Mouse (Mus musculus) forebrain, embryonic 11.5 days (tissue): ENCODE measurements around the gene Timmdc1. TPM values are rescaled to one million over a fixed set of nuclear protein-coding genes. Genes with fewer than 3 reads are reported as not detected.

Source experiments
- ATAC-seq: fragments of 200-750 bp; cut with Nextera tagmentation; replicated peaks from 2 replicates; pipeline ENCODE4 v1.8.0; 2017; ENCODE audit warnings: moderate TSS enrichment; ENCODE audit not compliant: low FRiP score
- DNase-seq: peaks from one replicate; pipeline ENCODE4 v3.0.0-alpha.2; 2017; ENCODE audit warnings: low spot score
- H3K27ac ChIP-seq: fragments of 300-500 bp; sonication (generic); 2 replicates; pipeline ENCODE4 v1.5.1; 2014; ENCODE audit warnings: low read depth, low read length
- H3K27me3 ChIP-seq: fragments of 300-500 bp; sonication (generic); 2 replicates; pipeline ENCODE4 v1.6.1; 2014; ENCODE audit warnings: mild to moderate bottlenecking, low read length, mixed read lengths; ENCODE audit not compliant: control insufficient read depth, insufficient read depth
- H3K36me3 ChIP-seq: fragments of 300-500 bp; sonication (generic); 2 replicates; pipeline ENCODE4 v1.6.1; 2014; ENCODE audit warnings: mild to moderate bottlenecking, low read length, moderate library complexity, mixed read lengths; ENCODE audit not compliant: control insufficient read depth, insufficient read depth
- H3K4me1 ChIP-seq: fragments of 300-500 bp; sonication (generic); replicated peaks from 2 replicates; pipeline ENCODE4 v1.6.1; 2014; ENCODE audit warnings: low read length, mixed read lengths; ENCODE audit not compliant: control insufficient read depth, insufficient read depth
- H3K4me2 ChIP-seq: fragments of 300-500 bp; sonication (generic); 2 replicates; pipeline ENCODE4 v1.6.1; 2014; ENCODE audit warnings: low read depth, mild to moderate bottlenecking, low read length, moderate library complexity, mixed read lengths; ENCODE audit not compliant: severe bottlenecking
- H3K4me3 ChIP-seq: fragments of 300-500 bp; sonication (generic); 2 replicates; pipeline ENCODE4 v1.5.1; 2014; ENCODE audit warnings: low read depth, low read length
- H3K9ac ChIP-seq: fragments of 300-500 bp; sonication (generic); 2 replicates; pipeline ENCODE4 v1.6.1; 2014; ENCODE audit warnings: low read length
- H3K9me3 ChIP-seq: fragments of 300-500 bp; sonication (generic); 2 replicates; pipeline ENCODE4 v1.6.1; 2016; ENCODE audit warnings: low read length, mixed read lengths; ENCODE audit not compliant: control insufficient read depth
- WGBS: fragments of 180-500 bp; shearing (Covaris S2); extraction: QIAGEN DNeasy Blood & Tissue Kit; methylation state at CpG from one replicate; pipeline ENCODE4 v1.1.7; 2014; 5-methylcytosine and 5-hydroxymethylcytosine counted together
- polyA plus RNA-seq: library from polyadenylated mRNA; unstranded; fragments of >200 nt; fragmentation: Nextera tagmentation; extraction: Ambion mirVana; gene quantifications from 2 replicates; pipeline ENCODE4 v1.2.1, GENCODE M21; 2014

Gene Timmdc1
- polyA plus RNA-seq, 1 experiment from 2014 or later = 31.3 TPM

- ATAC-seq (no peak), DNase-seq (peak; percentile 32)
- Histone ChIP-seq H3K4me3 (no peak overlapping the region), H3K9me3 (no peaks in the 10 kb centered on the region), H3K4me2 (no peak overlapping the region), H3K9ac (no peak overlapping the region), H3K36me3 (no peaks in the 10 kb centered on the region), H3K27ac (no peak overlapping the region), H3K27me3 (no peaks in the 10 kb centered on the region), H3K4me1 (peaks cover under 1% of the 10 kb centered on the region; the same call in 1 of the 2 replicates)
- WGBS = 83% methylated on average over 11 of the region's 11 CpGs
Measured at GRCm38 (mm10) chr16:38471697-38472506, 50.6 kb downstream of the Timmdc1 start.

- H3K9ac ChIP-seq = no peak overlapping the region
Measured at GRCm38 (mm10) chr16:38469437-38469836, 53.0 kb downstream of the Timmdc1 start.

GRCm38 (mm10) chr16:38468706-38469018 lies 53.8 kb downstream of the Timmdc1 start:
- ATAC-seq = no peak
- WGBS = 41% methylated on average over 3 of the region's 3 CpGs
- no peaks in the 10 kb centered on the region for H3K36me3 ChIP-seq

More at GRCm38 (mm10) chr16:38469437-38469836, 53.0 kb downstream of the Timmdc1 start:
- 71% methylated on average over 8 of the region's 8 CpGs for WGBS
- ATAC-seq = no peak
- no peak for DNase-seq
- Histone ChIP-seq H3K27me3 (no peaks in the 10 kb centered on the region), H3K27ac (no peak overlapping the region), H3K36me3 (no peaks in the 10 kb centered on the region), H3K4me2 (no peak overlapping the region), H3K4me1 (no peaks in the 10 kb centered on the region), H3K9me3 (no peaks in the 10 kb centered on the region), H3K4me3 (no peak overlapping the region)

GRCm38 (mm10) chr16:38467917-38468705 lies 54.4 kb downstream of the Timmdc1 start:
- Histone ChIP-seq H3K27ac (no peak overlapping the region), H3K27me3 (no peaks in the 10 kb centered on the region), H3K4me1 (no peaks in the 10 kb centered on the region), H3K36me3 (no peaks in the 10 kb centered on the region), H3K4me2 (no peak overlapping the region), H3K9me3 (no peaks in the 10 kb centered on the region), H3K9ac (no peak overlapping the region), H3K4me3 (no peak overlapping the region)
- no peak for DNase-seq
- no peak for ATAC-seq
- 84% methylated on average over 8 of the region's 8 CpGs for WGBS

More at GRCm38 (mm10) chr16:38468706-38469018, 53.8 kb downstream of the Timmdc1 start:
- Histone ChIP-seq H3K4me1 (no peaks in the 10 kb centered on the region), H3K27ac (no peak overlapping the region), H3K9ac (no peak overlapping the region), H3K4me2 (no peak overlapping the region), H3K9me3 (no peaks in the 10 kb centered on the region), H3K27me3 (no peaks in the 10 kb centered on the region), H3K4me3 (no peak overlapping the region)
- DNase-seq = no peak

GRCm38 (mm10) chr16:38467091-38467916 lies 55.2 kb downstream of the Timmdc1 start:
- H3K4me1 ChIP-seq = no peaks in the 10 kb centered on the region
- no peak for ATAC-seq
- no peak overlapping the region for H3K9ac ChIP-seq
- no peak overlapping the region for H3K27ac ChIP-seq
- no peaks in the 10 kb centered on the region for H3K27me3 ChIP-seq
- H3K4me2 ChIP-seq = no peak overlapping the region
- no peak overlapping the region for H3K4me3 ChIP-seq
- no peaks in the 10 kb centered on the region for H3K9me3 ChIP-seq
- DNase-seq = no peak
- 87% methylated on average over 13 of the region's 13 CpGs for WGBS
- H3K36me3 ChIP-seq = no peaks in the 10 kb centered on the region

- H3K9ac ChIP-seq = no peak overlapping the region
- no peak for DNase-seq
- WGBS = 84% methylated on average over 4 of the region's 4 CpGs
- no peak overlapping the region for H3K4me2 ChIP-seq
- no peaks in the 10 kb centered on the region for H3K27me3 ChIP-seq
- H3K36me3 ChIP-seq = no peaks in the 10 kb centered on the region
- no peaks in the 10 kb centered on the region for H3K9me3 ChIP-seq
- ATAC-seq = no peak
- H3K4me1 ChIP-seq = no peaks in the 10 kb centered on the region
- H3K27ac ChIP-seq = no peak overlapping the region
- no peak overlapping the region for H3K4me3 ChIP-seq
Measured at GRCm38 (mm10) chr16:38466089-38466488, 56.4 kb downstream of the Timmdc1 start.

GRCm38 (mm10) chr16:38463305-38463704 lies 59.2 kb downstream of the Timmdc1 start:
- H3K36me3 ChIP-seq = no peaks in the 10 kb centered on the region
- no peak for DNase-seq
- no peak overlapping the region for H3K4me2 ChIP-seq
- H3K27me3 ChIP-seq = no peaks in the 10 kb centered on the region
- H3K4me1 ChIP-seq = no peaks in the 10 kb centered on the region
- 88% methylated on average over 5 of the region's 5 CpGs for WGBS
- no peak for ATAC-seq
- no peak overlapping the region for H3K9ac ChIP-seq
- no peaks in the 10 kb centered on the region for H3K9me3 ChIP-seq
- H3K27ac ChIP-seq = no peak overlapping the region
- H3K4me3 ChIP-seq = no peak overlapping the region

- Histone ChIP-seq H3K36me3 (no peaks in the 10 kb centered on the region), H3K4me3 (no peak overlapping the region), H3K9ac (no peak overlapping the region), H3K9me3 (no peaks in the 10 kb centered on the region), H3K4me1 (no peaks in the 10 kb centered on the region), H3K27ac (no peak overlapping the region), H3K27me3 (no peaks in the 10 kb centered on the region), H3K4me2 (no peak overlapping the region)
- ATAC-seq (no peak), DNase-seq (no peak)
- 88% methylated on average over 7 of the region's 7 CpGs for WGBS
Measured at GRCm38 (mm10) chr16:38462161-38462560, 60.3 kb downstream of the Timmdc1 start.
